8 mouse cellular contexts compared by ENCODE assay signal in the genomic region with DNA sequence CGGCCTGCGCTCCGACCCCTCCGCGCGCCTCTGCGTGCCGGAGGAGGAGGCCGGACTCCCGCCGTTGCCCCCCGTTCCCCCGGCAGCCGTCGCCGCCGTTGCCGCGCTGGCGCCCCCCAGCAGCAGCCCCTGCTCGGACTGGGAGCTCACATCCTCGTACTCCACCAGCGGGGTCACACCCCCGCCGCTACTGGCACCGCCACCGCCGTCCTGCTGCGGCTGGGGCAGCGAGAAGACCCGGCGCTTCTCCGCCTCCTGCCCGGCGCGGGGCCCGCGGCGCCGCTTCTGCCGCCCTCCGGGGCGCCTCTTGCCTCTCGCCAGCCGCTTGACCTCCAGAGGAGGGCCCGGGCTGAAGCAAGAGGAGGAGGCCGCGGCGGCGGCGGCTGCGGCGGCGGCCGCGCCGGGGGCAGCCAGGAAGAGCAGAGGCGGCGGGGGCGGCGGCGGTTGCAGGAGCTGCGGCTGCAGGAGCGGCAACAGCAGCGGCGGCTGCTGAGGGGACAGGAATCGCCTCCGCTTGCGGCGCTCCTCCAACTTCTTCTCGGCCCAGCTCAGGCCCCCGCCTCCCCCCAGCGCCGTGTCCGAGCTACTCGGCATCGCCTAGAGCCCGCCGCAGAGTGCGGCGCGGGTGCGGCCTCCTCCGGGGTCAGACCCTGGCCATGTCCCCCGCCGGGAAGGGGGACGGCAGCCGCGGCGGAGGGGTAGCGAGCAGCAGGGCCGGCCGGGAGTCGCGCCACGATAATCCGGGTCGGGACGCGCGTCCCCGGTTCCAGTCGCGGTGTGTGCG. TPM values are rescaled to one million over a fixed set of nuclear protein-coding genes. Genes with fewer than 3 reads are reported as not detected.
A peak's percentile ranks its signal among the peaks of the same experiment; 100 is the strongest.
DNase-seq lines count a peak whose midpoint lies in the region; ATAC-seq and TF ChIP-seq lines count a peak whose summit lies in the region.

No protein-coding gene starts in this region.

- peak overlapping the region; percentile 92 for H3K27ac ChIP-seq in ES-E14 (ENCODE audit: insufficient read depth, low read depth, low read length, poor library complexity, severe bottlenecking)
- H3K27ac ChIP-seq in forebrain, embryonic 16.5 days (ENCODE audit: low read length), result peak overlapping the region; percentile 96

- peak overlapping the region; percentile 88 to 90 for H3K4me3 ChIP-seq in ES-E14 (ENCODE audit: insufficient read depth in 1 of 2, low read depth in 1 of 2, low read length in 2 of 2, poor library complexity in 1 of 2, severe bottlenecking in 1 of 2)
- H3K4me3 ChIP-seq in forebrain, embryonic 16.5 days (replicated peaks; ENCODE audit: low read length), result peak overlapping the region; percentile 98

- no peak for DNase-seq in ES-E14 (ENCODE audit: low read depth, low spot score)
- peak; percentile 37 for DNase-seq in c-Kit-positive CD71-positive TER-119-positive erythroid progenitor cells, embryonic 14.5 days (ENCODE audit: low spot score)
- DNase-seq in heart, postnatal 4 days, result peak; percentile 61
- DNase-seq in layer of hippocampus, postnatal 14 days (ENCODE audit: low spot score in 2 of 2), result peak; percentile 40 to 58
- peak; percentile 60 for DNase-seq in lung, postnatal 10 days
- DNase-seq in right cerebral cortex, postnatal 14 days, result peak; percentile 65
- DNase-seq in urinary bladder, postnatal 25 days (ENCODE audit: low spot score), result peak; percentile 42

- H3K27me3 ChIP-seq in forebrain, embryonic 16.5 days (replicated peaks; ENCODE audit: control insufficient read depth, insufficient read depth, low read length), result no peaks in the 10 kb centered on the region

- peak; percentile 9 for ATAC-seq in forebrain, embryonic 16.5 days

- H3K9ac ChIP-seq in ES-E14 (ENCODE audit: insufficient read depth, low read depth, low read length, poor library complexity, severe bottlenecking), result peak overlapping the region; percentile 92
- H3K9ac ChIP-seq in forebrain, embryonic 16.5 days (replicated peaks; ENCODE audit: low read depth, low read length), result peak overlapping the region; percentile 94

- no peaks in the 10 kb centered on the region for H3K9me3 ChIP-seq in ES-E14 (ENCODE audit: control insufficient read depth, insufficient read depth, low read depth, low read length)
- no peaks in the 10 kb centered on the region for H3K9me3 ChIP-seq in forebrain, embryonic 16.5 days (ENCODE audit: control insufficient read depth, low read length)

- in situ Hi-C loops in ES-E14 (cut with MboI; ENCODE audit: low sequenced_read_pairs in 2 of 2, unreplicated experiment in 2 of 2), result no loop called here

- H3K4me1 ChIP-seq in ES-E14 (ENCODE audit: control insufficient read depth in 2 of 2, insufficient read depth in 2 of 2, low read length in 2 of 2, poor library complexity in 1 of 2), result peaks cover 0 to 4% of the 10 kb centered on the region in 2 experiments; a peak in 1 of 4 replicates
- H3K4me1 ChIP-seq in forebrain, embryonic 16.5 days (replicated peaks; ENCODE audit: control insufficient read depth, insufficient read depth, low read length), result peaks cover 12% of the 10 kb centered on the region

- WGBS in forebrain, embryonic 16.5 days, result under 1% methylated on average over 84 of the region's 105 CpGs

- H3K4me2 ChIP-seq in forebrain, embryonic 16.5 days (ENCODE audit: low read length), result peak overlapping the region; percentile 97

- H3K36me3 ChIP-seq in ES-E14 (ENCODE audit: control insufficient read depth, insufficient read depth, low read length, poor library complexity, severe bottlenecking), result no peaks in the 10 kb centered on the region
- H3K36me3 ChIP-seq in forebrain, embryonic 16.5 days (ENCODE audit: control insufficient read depth, insufficient read depth), result no peaks in the 10 kb centered on the region

TF ChIP-seq in ES-E14, 5 proteins besides CTCF, POLR2A, EP300 and RAD21:
- TF ChIP-seq HCFC1 (IDR thresholded peaks at IDR 0.05; ENCODE audit: borderline replicate concordance, insufficient read depth, low read length), result no peak
- TF ChIP-seq CHD2 (IDR thresholded peaks at IDR 0.05; ENCODE audit: low read depth, low read length), result no peak
- TF ChIP-seq ZC3H11A (IDR thresholded peaks at IDR 0.05; ENCODE audit: borderline replicate concordance, low read depth, low read length), result no peak
- TF ChIP-seq MAFK (IDR thresholded peaks at IDR 0.05; ENCODE audit: insufficient read depth, low read depth, low read length), result no peak
- TF ChIP-seq ZNF384 (IDR thresholded peaks at IDR 0.05; ENCODE audit: low read depth, low read length), result no peak

RNA-seq across cellular contexts. Expression of a gene that starts 0.6 kb away (rescaled TPM):
- 41.9 and 50.7 TPM in 2 replicates for total RNA-seq in ES-E14 (2012; rRNA removed)
- 14.6 and 14.8 TPM in 2 replicates for polyA plus RNA-seq in forebrain, embryonic 16.5 days (2015; fragmentation: Nextera tagmentation; extraction: Ambion mirVana)
- total RNA-seq in heart, postnatal 4 days (2021), result 10 to 100 TPM; 40.8 to 42.3 TPM
- 10 to 100 TPM; 52.9 to 58.0 TPM for total RNA-seq in layer of hippocampus, postnatal 14 days (2021)
